In genomic region chr1:37300650-37301049, GRCm38 (mm10) we compare ENCODE assay signal across 8 mouse cellular contexts. TPM values are rescaled to one million over a fixed set of nuclear protein-coding genes. Genes with fewer than 3 reads are reported as not detected.
DNase-seq lines count a peak whose midpoint lies in the region; ATAC-seq and TF ChIP-seq lines count a peak whose summit lies in the region.

No protein-coding gene starts in this region.

- H3K36me3 ChIP-seq in hindbrain, embryonic 15.5 days = no peaks in the 10 kb centered on the region
- no peaks in the 10 kb centered on the region for H3K36me3 ChIP-seq in stomach, embryonic 14.5 days (ENCODE audit: control insufficient read depth, insufficient read depth, low read length)

- no peaks in the 10 kb centered on the region for H3K27me3 ChIP-seq in hindbrain, embryonic 15.5 days
- no peaks in the 10 kb centered on the region for H3K27me3 ChIP-seq in stomach, embryonic 14.5 days (ENCODE audit: control insufficient read depth, insufficient read depth, low read length)

- H3K9me3 ChIP-seq in hindbrain, embryonic 15.5 days = no peaks in the 10 kb centered on the region
- H3K9me3 ChIP-seq in stomach, embryonic 14.5 days (ENCODE audit: control insufficient read depth, low read depth, low read length) = no peaks in the 10 kb centered on the region

- H3K4me2 ChIP-seq in hindbrain, embryonic 15.5 days = peak overlapping the region; percentile 60
- H3K4me2 ChIP-seq in stomach, embryonic 14.5 days (replicated peaks; ENCODE audit: low read depth, low read length) = peak overlapping the region; percentile 68

- peak overlapping the region; percentile 94 for H3K9ac ChIP-seq in hindbrain, embryonic 15.5 days
- H3K9ac ChIP-seq in stomach, embryonic 14.5 days (replicated peaks; ENCODE audit: low read depth, low read length) = peak overlapping the region; percentile 73; the same call in 1 of the 2 replicates

- no peak for TF ChIP-seq CTCF in layer of hippocampus, adult 2 months (conservative IDR thresholded peaks at IDR 0.05)
- TF ChIP-seq CTCF in cortical plate, adult 2 months (IDR thresholded peaks at IDR 0.05; ENCODE audit: extremely low read depth, insufficient read depth, low read length) = no peak

- DNase-seq in layer of hippocampus, adult 2 months (ENCODE audit: low spot score in 2 of 2) = no peak
- DNase-seq in layer of hippocampus, adult 11-12 months (ENCODE audit: low spot score) = no peak
- DNase-seq in lung, postnatal 25 days (ENCODE audit: low spot score) = peak; percentile 66
- no peak for DNase-seq in embryo, embryonic 10 days (ENCODE audit: low spot score)
- no peak for DNase-seq in adrenal gland, adult 8-10 months

- WGBS in hindbrain, embryonic 15.5 days = 68% methylated on average over 5 of the region's 5 CpGs
- 32% methylated on average over 5 of the region's 5 CpGs for WGBS in stomach, embryonic 14.5 days

- peak overlapping the region; percentile 91 for H3K27ac ChIP-seq in layer of hippocampus, adult 2 months
- peak overlapping the region; percentile 51; the same call in 1 of the 2 replicates for H3K27ac ChIP-seq in cortical plate, adult 2 months (ENCODE audit: insufficient read depth, low read length)
- H3K27ac ChIP-seq in hindbrain, embryonic 15.5 days (replicated peaks) = peak overlapping the region; percentile 78; the same call in 1 of the 2 replicates
- no peak overlapping the region for H3K27ac ChIP-seq in stomach, embryonic 14.5 days (ENCODE audit: low read length)

- H3K4me1 ChIP-seq in cortical plate, adult 2 months (ENCODE audit: control insufficient read depth, insufficient read depth, low read length) = peaks cover 4% of the 10 kb centered on the region; the same call in 1 of the 2 replicates
- peaks cover 30% of the 10 kb centered on the region; the same call in 1 of the 2 replicates for H3K4me1 ChIP-seq in hindbrain, embryonic 15.5 days (replicated peaks)
- peaks cover 11% of the 10 kb centered on the region; the same call in 1 of the 2 replicates for H3K4me1 ChIP-seq in stomach, embryonic 14.5 days (ENCODE audit: control insufficient read depth, insufficient read depth, low read length)

- no peak for TF ChIP-seq POLR2A in cortical plate, adult 2 months (IDR thresholded peaks at IDR 0.05; ENCODE audit: extremely low read depth, insufficient read depth, low read length)

- peak overlapping the region; percentile 92 for H3K4me3 ChIP-seq in layer of hippocampus, adult 2 months
- peak overlapping the region; percentile 99 for H3K4me3 ChIP-seq in cortical plate, adult 2 months (ENCODE audit: insufficient read depth, low read length)
- H3K4me3 ChIP-seq in hindbrain, embryonic 15.5 days = peak overlapping the region; percentile 96
- peak overlapping the region; percentile 94 for H3K4me3 ChIP-seq in stomach, embryonic 14.5 days (ENCODE audit: low read depth, low read length)

- ATAC-seq in hindbrain, embryonic 15.5 days (ENCODE audit: low FRiP score, low read depth) = no peak
- ATAC-seq in stomach, embryonic 14.5 days (ENCODE audit: insufficient number of reproducible peaks, insufficient read depth, low FRiP score, low read depth) = no peak

RNA-seq across cellular contexts. Expression of gene Inpp4a, which starts 1.0 kb away (rescaled TPM):
- 100 to 1,000 TPM; 168 TPM for total RNA-seq in layer of hippocampus, adult 2 months (2021)
- 84.4 and 85.7 TPM in 2 replicates for polyA plus RNA-seq in cortical plate, adult 2 months (2012; rRNA removed)
- 69.9 and 73.5 TPM in 2 replicates for polyA plus RNA-seq in hindbrain, embryonic 15.5 days (2015; fragmentation: Nextera tagmentation; extraction: Ambion mirVana)
- 19.5 and 20.8 TPM in 2 replicates for polyA plus RNA-seq in stomach, embryonic 14.5 days (2014; fragmentation: Nextera tagmentation; extraction: Ambion mirVana)
- 10 to 100 TPM; 23.0 to 35.6 (median 31.2) TPM for total RNA-seq in adrenal gland, adult 8-10 months (2022)
